Mouse (Mus musculus) megakaryocyte-erythroid progenitor cell, adult 5-6 weeks (primary cell): ENCODE measurements around the gene Nmb. TPM values are rescaled to one million over a fixed set of nuclear protein-coding genes. Genes with fewer than 3 reads are reported as not detected.

Experiments
- ATAC-seq: replicated peaks from 2 replicates; pipeline ENCODE4 v1.8.0; 2016; ENCODE audit warnings: mild to moderate bottlenecking, inconsistent platforms; ENCODE audit not compliant: severe bottlenecking, poor library complexity, low FRiP score, low TSS enrichment
- total RNA-seq, 2 experiments: library from RNA; stranded (forward) in 1 of 2; stranded (reverse) in 1 of 2; fragments of 200-1000, 215-1000 nt in 1 of 2; fragments of >200 nt in 1 of 2; fragmentation: Nextera tagmentation in 1 of 2; gene quantifications; 2 replicates each; pipeline ENCODE4 v1.2.3; 2014 to 2017

Nmb gene
- total RNA-seq, 2 experiments from 2014 or later, result not detected

- no peak for ATAC-seq
Measured at GRCm38 (mm10) chr7:80901541-80902274, 3.2 kb downstream of the Nmb start.

- ATAC-seq, result peak; percentile 92
Measured at GRCm38 (mm10) chr7:80900944-80901501, 3.9 kb downstream of the Nmb start, which contains the start of gene Wdr73. TSS of gene Wdr73 (minus strand) at chr7:80901269.

GRCm38 (mm10) chr7:80897721-80898120, 7.2 kb downstream of the Nmb start:
- ATAC-seq, result no peak

- ATAC-seq, result no peak
Measured at GRCm38 (mm10) chr7:80897134-80897533, 7.7 kb downstream of the Nmb start.

- ATAC-seq, result no peak
Measured at GRCm38 (mm10) chr7:80894815-80895519, 9.9 kb downstream of the Nmb start.

- no peak for ATAC-seq
Measured at GRCm38 (mm10) chr7:80894196-80894595, 10.7 kb downstream of the Nmb start.

GRCm38 (mm10) chr7:80893753-80894129, 11.1 kb downstream of the Nmb start:
- no peak for ATAC-seq

- ATAC-seq, result no peak
Measured at GRCm38 (mm10) chr7:80893086-80893752, 11.7 kb downstream of the Nmb start.

GRCm38 (mm10) chr7:80889841-80890241, 15.0 kb downstream of the Nmb start:
- peak; percentile 28; the same call in 1 of the 2 replicates for ATAC-seq

GRCm38 (mm10) chr7:80889021-80889511, 15.8 kb downstream of the Nmb start:
- peak; percentile 62 for ATAC-seq

GRCm38 (mm10) chr7:80888595-80888994, 16.3 kb downstream of the Nmb start:
- no peak for ATAC-seq

GRCm38 (mm10) chr7:80885666-80886065, 19.2 kb downstream of the Nmb start:
- no peak for ATAC-seq

GRCm38 (mm10) chr7:80882830-80883505, 21.9 kb downstream of the Nmb start:
- peak; percentile 97 for ATAC-seq

- ATAC-seq, result no peak
Measured at GRCm38 (mm10) chr7:80875727-80876126, 29.1 kb downstream of the Nmb start.

- 0 out of 2 replicates have a peak, but pooled peaks have one; percentile 16 for ATAC-seq
Measured at GRCm38 (mm10) chr7:80873631-80874030, 31.2 kb downstream of the Nmb start.

GRCm38 (mm10) chr7:80873038-80873437, 31.8 kb downstream of the Nmb start:
- ATAC-seq, result no peak

GRCm38 (mm10) chr7:80868686-80869085, 36.2 kb downstream of the Nmb start:
- ATAC-seq, result no peak

GRCm38 (mm10) chr7:80866514-80867147, 38.2 kb downstream of the Nmb start:
- no peak for ATAC-seq

GRCm38 (mm10) chr7:80865521-80865920, 39.4 kb downstream of the Nmb start:
- ATAC-seq, result no peak
